Mouse (Mus musculus) C2C12 (cell line): ENCODE data around the gene Ces2b. TPM values are rescaled to one million over a fixed set of nuclear protein-coding genes. Genes with fewer than 3 reads are reported as not detected.

Experiments used
- H3K27me3 ChIP-seq: one replicate; pipeline ENCODE4 v1.6.1; 2011; ENCODE audit not compliant: control insufficient read depth, insufficient read depth, insufficient read length
- H3K36me3 ChIP-seq: one replicate; pipeline ENCODE4 v1.6.1; 2011; ENCODE audit not compliant: control insufficient read depth, insufficient read depth
- H3K4me3 ChIP-seq: one replicate; pipeline ENCODE4 v1.5.1; 2011; ENCODE audit warnings: mild to moderate bottlenecking, control low read depth; ENCODE audit not compliant: poor library complexity, insufficient read depth, severe bottlenecking
- H3K79me2 ChIP-seq: one replicate; pipeline ENCODE4 v1.6.1; 2011; ENCODE audit not compliant: control insufficient read depth, insufficient read depth
- H3K79me3 ChIP-seq: one replicate; pipeline ENCODE4 v1.6.1; 2011; ENCODE audit warnings: low read depth, control low read depth
- H3ac ChIP-seq: one replicate; pipeline ENCODE3; 2011; ENCODE audit warnings: low read depth; ENCODE audit not compliant: control insufficient read depth, insufficient read length
- CEBPB ChIP-seq: IDR thresholded peaks from one replicate; pipeline ENCODE4 v1.6.1; 2011; ENCODE audit warnings: low read depth, mild to moderate bottlenecking, control low read depth, moderate library complexity
- CTCF ChIP-seq: IDR thresholded peaks from one replicate; pipeline ENCODE4 v1.5.1; 2011; ENCODE audit not compliant: control insufficient read depth, insufficient read depth, insufficient read length
- FOSL1 ChIP-seq: IDR thresholded peaks from one replicate; pipeline ENCODE4 v1.8.0; 2011; ENCODE audit warnings: mild to moderate bottlenecking, low read length; ENCODE audit not compliant: poor library complexity, insufficient read depth, severe bottlenecking
- MAX ChIP-seq: IDR thresholded peaks from one replicate; pipeline ENCODE4 v1.6.1; 2011; ENCODE audit warnings: mild to moderate bottlenecking, control low read depth
- MYOD1 ChIP-seq: IDR thresholded peaks from one replicate; pipeline ENCODE4 v1.6.1; 2011; ENCODE audit warnings: low read depth; ENCODE audit not compliant: control insufficient read depth, insufficient read length
- MYOG ChIP-seq: IDR thresholded peaks from one replicate; pipeline ENCODE4 v1.6.1; 2011; ENCODE audit not compliant: control insufficient read depth, insufficient read length; ENCODE audit errors: extremely low read depth
- USF1 ChIP-seq: IDR thresholded peaks from one replicate; pipeline ENCODE4 v1.6.1; 2011; ENCODE audit warnings: low read depth, mild to moderate bottlenecking, control low read depth, moderate library complexity
- polyA plus RNA-seq: library from polyadenylated mRNA; unstranded; fragments of >200 nt; fragmentation: generic; extraction: Trizol; gene quantifications from one replicate; pipeline ENCODE4 v1.2.1, GENCODE M21; 2012; ENCODE audit warnings: missing spikeins

Gene Ces2b
- polyA plus RNA-seq, 1 experiment: not detected

GRCm38 (mm10) chr8:104806127-104806526 lies 25.2 kb upstream of the Ces2b start:
- no peak for TF ChIP-seq CTCF
- TF ChIP-seq USF1: no peak
- TF ChIP-seq MAX: no peak
- no peak for TF ChIP-seq FOSL1
- TF ChIP-seq MYOD1: no peak
- TF ChIP-seq CEBPB: no peak
- TF ChIP-seq MYOG: no peak
- Histone ChIP-seq H3K79me3 (no peaks in the 10 kb centered on the region), H3ac (no peak overlapping the region), H3K27me3 (no peaks in the 10 kb centered on the region), H3K4me3 (no peak overlapping the region), H3K36me3 (no peaks in the 10 kb centered on the region), H3K79me2 (no peaks in the 10 kb centered on the region)

GRCm38 (mm10) chr8:104808542-104809413 lies 22.6 kb upstream of the Ces2b start:
- Histone ChIP-seq H3K79me3 (no peaks in the 10 kb centered on the region), H3K27me3 (no peaks in the 10 kb centered on the region), H3K36me3 (no peaks in the 10 kb centered on the region)

GRCm38 (mm10) chr8:104809436-104809835 lies 21.9 kb upstream of the Ces2b start:
- no peak overlapping the region for H3K4me3 ChIP-seq
- H3K27me3 ChIP-seq: no peaks in the 10 kb centered on the region
- H3ac ChIP-seq: no peak overlapping the region
- no peaks in the 10 kb centered on the region for H3K36me3 ChIP-seq
- H3K79me3 ChIP-seq: no peaks in the 10 kb centered on the region
- H3K79me2 ChIP-seq: no peaks in the 10 kb centered on the region
- TF ChIP-seq CEBPB (no peak), MYOG (no peak), MAX (no peak), CTCF (no peak), FOSL1 (no peak), USF1 (no peak), MYOD1 (no peak)

More at GRCm38 (mm10) chr8:104808542-104809413, 22.6 kb upstream of the Ces2b start:
- H3K79me2 ChIP-seq: no peaks in the 10 kb centered on the region
- H3ac ChIP-seq: no peak overlapping the region
- H3K4me3 ChIP-seq: no peak overlapping the region
- TF ChIP-seq USF1: no peak
- no peak for TF ChIP-seq FOSL1

- H3K4me3 ChIP-seq: no peak overlapping the region
- H3K36me3 ChIP-seq: no peaks in the 10 kb centered on the region
- H3K27me3 ChIP-seq: no peaks in the 10 kb centered on the region
- no peaks in the 10 kb centered on the region for H3K79me2 ChIP-seq
- TF ChIP-seq CTCF (no peak), MAX (no peak), MYOG (no peak), MYOD1 (no peak), FOSL1 (no peak), USF1 (no peak), CEBPB (no peak)
- no peak overlapping the region for H3ac ChIP-seq
- H3K79me3 ChIP-seq: no peaks in the 10 kb centered on the region
Observed at GRCm38 (mm10) chr8:104826912-104827311, 4.5 kb upstream of the Ces2b start.

GRCm38 (mm10) chr8:104828221-104828620 lies 3.2 kb upstream of the Ces2b start:
- Histone ChIP-seq H3K79me2 (no peaks in the 10 kb centered on the region), H3K79me3 (no peaks in the 10 kb centered on the region), H3ac (no peak overlapping the region)

DNA sequence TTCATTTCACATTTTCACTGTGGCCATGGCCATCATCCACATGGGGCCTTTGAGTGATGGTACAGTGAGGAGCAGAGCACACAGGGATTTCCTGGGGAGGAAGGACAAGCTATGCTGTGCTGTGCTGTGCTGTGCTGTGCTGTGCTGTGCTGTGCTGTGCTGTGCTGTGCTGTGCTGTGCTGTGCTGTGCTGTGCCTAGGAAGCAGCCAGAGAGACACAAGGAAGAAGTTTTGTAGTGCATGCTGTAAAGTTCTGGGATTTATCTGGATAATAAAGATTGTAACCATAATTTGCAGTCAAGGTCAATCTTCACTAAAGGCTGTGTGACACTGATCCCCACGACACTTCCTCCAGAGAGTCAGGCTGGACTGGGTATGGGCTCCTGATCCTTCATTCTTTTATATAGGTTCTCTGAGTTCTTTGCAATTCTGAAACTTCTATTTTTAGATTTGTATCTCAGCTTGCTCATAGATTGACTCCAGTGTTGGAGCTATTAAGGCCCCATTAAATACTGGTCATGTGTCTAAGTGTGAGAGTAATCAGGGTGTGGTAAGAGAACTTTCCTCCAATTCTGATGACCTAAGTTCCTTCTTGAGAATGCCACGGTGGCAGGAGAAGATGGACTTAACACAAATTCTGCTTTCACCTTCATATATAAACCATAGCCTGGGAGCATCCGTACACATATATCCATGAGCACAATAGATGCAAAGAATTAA lies 10.1 kb downstream of the Ces2b start:
- H3K79me2 ChIP-seq: no peaks in the 10 kb centered on the region
- no peaks in the 10 kb centered on the region for H3K79me3 ChIP-seq
- H3K27me3 ChIP-seq: no peaks in the 10 kb centered on the region
- H3K36me3 ChIP-seq: no peaks in the 10 kb centered on the region
- no peak overlapping the region for H3ac ChIP-seq
- H3K4me3 ChIP-seq: no peak overlapping the region
- no peak for TF ChIP-seq MYOG
- no peak for TF ChIP-seq CEBPB
- no peak for TF ChIP-seq MYOD1
- no peak for TF ChIP-seq CTCF
- TF ChIP-seq MAX: no peak
- TF ChIP-seq FOSL1: no peak
- TF ChIP-seq USF1: no peak

More at GRCm38 (mm10) chr8:104828221-104828620, 3.2 kb upstream of the Ces2b start:
- Histone ChIP-seq H3K27me3 (no peaks in the 10 kb centered on the region), H3K36me3 (no peaks in the 10 kb centered on the region), H3K4me3 (no peak overlapping the region)
- no peak for TF ChIP-seq MAX
- no peak for TF ChIP-seq CEBPB
- TF ChIP-seq MYOD1: no peak
- no peak for TF ChIP-seq CTCF
